Mouse (Mus musculus): ENCODE measurements around the gene Mbtps1.

Gene Mbtps1

DNA sequence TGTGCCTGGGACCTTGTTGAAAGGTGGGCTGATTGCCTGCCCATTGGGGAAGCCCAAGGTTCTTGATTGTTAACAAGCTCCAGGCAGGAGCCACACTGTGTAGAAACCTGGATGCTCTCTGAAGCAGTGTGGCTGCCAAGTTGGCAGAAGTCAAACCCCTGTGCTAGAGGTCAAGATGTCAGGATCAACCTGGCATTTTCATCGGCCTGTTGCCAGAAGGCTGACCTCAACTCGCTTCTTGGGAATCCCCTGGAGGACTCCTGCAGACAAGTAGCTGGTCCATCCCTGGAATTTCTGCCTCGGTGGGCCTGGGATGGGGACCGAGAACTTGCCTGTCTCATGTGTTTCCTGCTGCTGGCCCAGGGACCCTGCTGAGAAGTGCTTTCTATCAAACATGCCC is 56.4 kb downstream of the Mbtps1 start:
- no peak for DNase-seq (ENCODE audit: low spot score)

DNA sequence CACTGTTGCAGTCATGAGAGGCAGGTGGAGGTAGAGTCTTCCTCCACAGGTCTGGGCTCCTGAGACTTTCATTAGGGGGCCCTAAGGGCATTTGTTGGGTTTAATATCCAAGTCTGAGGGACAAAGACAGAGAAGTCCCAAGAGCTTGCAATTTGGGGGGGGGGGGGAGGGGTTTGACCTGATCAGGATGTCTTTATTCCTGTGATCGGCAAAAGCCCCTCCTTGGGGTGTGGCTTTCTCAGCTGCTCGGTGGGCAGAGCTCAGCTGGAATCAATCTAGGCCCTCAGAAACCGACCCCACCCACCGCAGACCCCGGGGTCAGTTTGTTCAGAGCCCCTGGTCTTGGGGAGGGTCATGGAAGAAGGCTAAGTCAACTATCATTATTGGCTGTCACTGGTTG is 56.9 kb downstream of the Mbtps1 start, which contains the start of gene Slc38a8:
Gene Slc38a8 (minus strand): TSS at position 101 of the 400 bp plus-strand sequence.
- DNase-seq (ENCODE audit: low spot score) = no peak

DNA sequence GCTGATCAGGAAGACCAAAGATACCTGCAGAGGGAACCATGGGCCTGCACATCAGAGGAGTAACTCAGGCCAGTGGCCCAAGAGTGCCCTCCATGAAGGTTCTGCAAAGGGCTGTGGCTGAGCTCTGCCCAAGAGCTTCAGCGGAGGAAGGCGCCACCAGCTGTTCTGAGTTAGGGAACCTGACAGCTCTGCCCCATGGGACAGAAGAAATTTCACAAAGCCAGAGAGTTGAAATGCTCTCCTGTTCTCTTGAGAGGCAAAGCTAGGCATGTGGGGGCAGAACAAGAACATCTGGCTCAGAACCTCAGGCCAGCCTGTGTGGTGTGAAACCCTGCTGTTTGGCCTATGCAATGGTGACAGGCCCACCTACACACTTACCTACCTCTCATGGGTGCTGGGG is 58.7 kb downstream of the Mbtps1 start:
- DNase-seq (ENCODE audit: low spot score) = no peak

DNA sequence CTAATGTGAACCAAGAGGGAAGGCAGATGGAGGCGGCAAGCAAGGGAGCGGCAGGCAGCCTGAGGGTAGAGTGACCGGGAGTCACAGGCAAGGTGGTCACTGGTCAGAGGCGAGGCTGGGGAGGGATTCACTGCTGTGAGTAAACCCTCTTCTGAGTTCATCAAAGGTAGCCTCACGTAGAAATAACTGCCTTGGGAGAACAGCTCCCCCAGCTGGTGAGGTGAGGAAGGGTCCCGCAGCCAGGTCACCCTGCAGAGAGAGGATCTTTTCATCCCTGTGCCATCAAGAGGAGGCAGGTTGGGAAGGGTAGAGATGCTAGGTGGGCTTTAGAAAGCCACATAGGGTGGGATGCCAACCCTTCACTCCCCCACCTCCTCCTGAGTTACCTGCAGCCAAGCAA is 61.7 kb downstream of the Mbtps1 start:
- DNase-seq (ENCODE audit: low spot score) = no peak

DNA sequence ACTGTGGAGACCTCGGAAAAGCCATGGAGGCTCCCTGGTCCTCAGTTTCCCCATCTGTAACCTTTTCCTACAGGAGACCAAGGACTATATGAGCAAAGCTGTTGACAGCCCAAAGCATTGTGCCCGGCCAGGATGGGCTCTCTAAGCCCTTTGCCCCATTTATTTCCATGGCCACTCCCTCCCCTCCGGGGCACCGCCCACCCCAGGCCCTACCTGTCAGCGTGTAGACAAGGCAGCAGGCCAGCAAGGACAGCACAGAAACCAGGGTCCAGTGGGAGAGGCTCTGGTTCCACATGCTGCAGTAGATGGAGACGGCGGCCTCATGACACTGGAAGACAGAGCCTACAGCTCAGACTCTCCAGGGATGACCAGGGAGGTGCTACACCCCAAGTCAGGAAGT is 71.4 kb downstream of the Mbtps1 start:
- no peak for DNase-seq (ENCODE audit: low spot score)

DNA sequence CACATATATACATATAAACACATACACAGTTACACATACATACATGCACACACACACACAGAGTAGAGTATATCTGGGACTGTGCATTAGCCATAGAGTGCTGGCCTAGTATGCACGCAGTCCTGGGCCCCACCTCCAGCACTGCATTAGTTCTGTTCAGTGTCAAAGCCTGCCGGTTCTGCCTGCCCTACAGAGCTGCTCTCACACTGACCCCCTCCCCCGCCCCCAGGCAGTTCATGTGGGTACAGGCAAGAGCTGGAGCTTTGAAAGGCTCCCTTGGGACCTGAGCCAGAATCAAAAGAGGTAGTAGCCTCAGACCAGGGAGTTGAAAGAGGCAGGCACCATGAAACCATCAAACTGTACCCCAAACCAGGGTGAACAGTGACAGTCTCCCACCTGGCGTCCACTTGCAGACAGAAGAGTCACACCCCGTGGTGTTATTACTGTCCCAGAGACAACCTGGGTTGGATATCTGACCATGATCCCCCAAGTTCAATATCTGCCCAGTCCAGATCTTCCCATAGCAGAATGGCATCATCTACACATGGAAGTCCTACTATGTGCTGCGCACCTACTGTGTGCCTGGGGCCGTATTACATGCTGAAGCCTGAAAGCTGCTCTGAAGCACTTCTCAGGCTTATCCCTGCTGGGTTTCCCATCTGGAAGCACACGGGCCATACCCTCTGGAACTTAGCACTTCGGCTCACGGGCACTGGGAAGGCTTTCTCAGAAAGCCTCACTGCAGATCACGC is 74.2 kb downstream of the Mbtps1 start:
- no peak for DNase-seq (ENCODE audit: low spot score)

DNA sequence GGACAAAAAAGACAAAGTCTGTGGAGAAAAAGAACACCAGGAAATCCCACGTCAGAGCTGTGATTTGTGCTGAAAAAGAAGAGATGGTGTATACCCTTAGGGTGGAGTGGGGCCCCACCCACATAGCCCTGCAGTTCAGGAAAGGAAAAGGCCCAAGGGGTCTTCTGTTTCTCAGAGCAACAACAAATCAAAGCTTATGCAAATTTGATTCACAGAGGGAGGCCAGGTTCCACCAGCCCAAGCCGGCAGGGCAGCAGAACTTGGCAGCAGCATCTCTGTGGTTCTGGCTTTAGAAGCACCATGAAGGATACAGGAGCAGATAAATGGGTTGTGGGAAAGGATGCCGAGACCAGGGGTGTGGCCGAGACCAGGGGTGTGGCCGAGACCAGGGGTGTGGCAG is 79.9 kb downstream of the Mbtps1 start:
- no peak for DNase-seq (ENCODE audit: low spot score)

DNA sequence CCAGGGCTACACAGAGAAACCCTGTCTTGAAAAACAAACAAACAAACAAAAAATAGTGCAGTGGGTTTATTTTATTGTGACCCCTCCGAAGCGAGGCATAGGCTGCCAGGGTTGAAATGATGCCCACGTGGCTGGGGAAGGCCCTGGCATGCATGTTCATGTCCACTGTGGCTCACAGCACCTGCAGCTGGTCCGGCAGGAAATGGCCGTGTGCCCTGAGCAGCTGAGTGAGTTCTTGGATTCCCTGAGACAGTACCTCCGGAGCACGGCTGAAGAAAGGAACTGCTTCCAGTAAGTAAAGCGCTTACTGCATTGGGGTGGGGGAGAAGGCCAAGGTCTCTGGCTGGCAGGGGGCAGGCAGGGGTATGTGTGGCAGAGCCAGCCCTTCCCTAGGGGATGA is 90.4 kb downstream of the Mbtps1 start:
- no peak for DNase-seq (ENCODE audit: low spot score)

DNA sequence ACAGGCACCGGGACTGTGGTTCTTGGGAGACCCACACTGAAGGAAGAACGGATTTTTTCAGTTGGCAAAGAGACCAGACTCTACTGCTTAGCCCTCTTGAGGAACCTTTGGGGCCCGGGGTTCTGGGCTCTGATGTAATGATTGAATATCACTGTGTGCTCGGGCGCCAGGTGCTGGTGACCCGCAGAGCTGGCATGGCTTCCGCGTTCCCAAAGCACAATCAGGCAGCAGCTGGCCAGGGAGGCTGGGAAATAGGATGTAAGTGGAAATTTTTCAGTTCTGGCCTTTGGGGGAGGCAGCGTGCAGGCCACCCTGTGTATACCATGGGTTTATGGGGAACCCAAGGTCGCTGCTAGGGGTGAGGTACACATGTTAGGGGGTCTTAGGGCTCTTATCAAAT is 91.7 kb downstream of the Mbtps1 start:
- DNase-seq (ENCODE audit: low spot score) = no peak

DNA sequence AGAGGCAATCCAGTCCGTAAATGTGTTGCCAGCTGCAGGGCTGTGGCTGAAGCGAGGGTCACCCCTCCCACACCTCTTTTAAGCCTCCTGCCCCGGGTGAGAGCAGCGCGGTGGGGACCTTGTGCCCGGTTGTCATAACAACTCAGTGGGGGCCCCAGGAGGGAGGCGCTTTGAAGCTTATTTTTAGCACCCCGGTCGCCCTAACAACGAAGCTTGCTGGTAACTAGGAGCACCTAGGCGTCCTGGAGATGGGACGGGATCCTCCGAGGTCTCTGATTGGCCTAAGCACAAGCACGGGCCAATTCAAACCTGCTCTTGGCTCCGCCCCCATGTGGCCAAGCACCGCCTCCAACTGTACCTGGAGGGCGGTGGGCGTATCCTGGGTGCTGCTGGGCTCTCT is 92.4 kb downstream of the Mbtps1 start:
- no peak for DNase-seq (ENCODE audit: low spot score)

DNA sequence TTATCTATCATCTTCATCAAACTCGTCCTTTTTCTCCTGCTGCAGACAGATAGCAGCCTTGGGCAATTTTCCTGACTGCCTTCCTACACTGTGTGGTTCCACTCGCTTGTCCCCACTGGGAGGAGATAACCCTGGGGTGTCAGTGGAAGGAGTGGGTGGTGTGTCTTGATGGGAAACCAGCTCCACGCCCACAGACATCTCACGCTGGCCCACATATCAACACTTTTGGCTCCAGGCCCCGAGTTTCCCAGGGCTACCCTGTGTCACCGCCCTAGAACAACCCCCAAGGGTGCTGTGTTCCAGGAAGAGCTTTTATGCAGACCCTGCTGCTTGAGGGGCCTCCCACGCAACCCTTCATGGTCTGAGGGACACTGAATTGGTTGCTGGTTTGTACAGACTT is 94.8 kb downstream of the Mbtps1 start:
- no peak for DNase-seq (ENCODE audit: low spot score)

DNA sequence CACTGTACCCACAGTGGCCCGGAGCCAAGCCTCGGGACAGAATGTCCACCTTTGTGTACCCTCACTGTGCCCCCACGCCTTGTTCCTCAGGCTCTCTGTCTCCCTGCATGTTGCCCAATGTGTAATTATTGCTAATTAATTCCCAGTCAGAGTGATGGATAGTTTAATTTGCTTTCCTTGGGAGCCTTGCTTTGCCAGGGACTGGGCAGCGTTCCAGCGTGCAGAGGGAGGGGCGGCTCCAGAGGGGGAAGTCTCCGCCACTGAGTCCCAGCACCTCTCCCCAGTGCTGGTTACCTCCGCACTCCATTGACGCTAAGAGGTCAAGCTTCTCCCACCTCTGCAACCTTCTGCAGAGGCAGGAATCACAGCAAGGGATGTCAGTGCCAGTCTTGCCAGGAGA is 97.2 kb downstream of the Mbtps1 start:
- no peak for DNase-seq (ENCODE audit: low spot score)

DNA sequence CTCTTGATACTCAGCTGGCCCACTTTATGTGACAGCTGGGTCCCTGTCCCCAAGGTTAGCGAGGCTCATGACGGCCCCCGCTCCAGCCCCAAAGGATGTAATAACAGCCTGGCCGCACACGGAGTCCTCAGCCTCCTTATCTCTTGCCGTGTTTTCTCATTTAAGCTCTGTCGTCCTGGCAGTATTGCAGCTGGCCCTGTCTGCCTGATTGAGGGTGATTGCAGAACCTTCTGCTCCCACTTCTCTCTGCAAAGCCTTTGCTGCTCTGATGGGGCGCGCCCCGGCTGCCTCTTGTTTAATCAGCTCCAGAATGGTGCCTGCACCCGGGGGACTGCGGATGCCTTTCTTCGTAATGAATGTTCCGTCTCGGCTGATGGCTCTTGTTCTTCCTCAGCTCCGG is 98.8 kb downstream of the Mbtps1 start:
- DNase-seq (ENCODE audit: low spot score) = no peak
